Mouse (Mus musculus) cerebellum, adult 11-12 months (tissue): ENCODE data around the gene Siah3.

Experiments
- DNase-seq: peaks from one replicate; pipeline ENCODE4 v3.0.0; 2022

The Siah3 gene

DNA sequence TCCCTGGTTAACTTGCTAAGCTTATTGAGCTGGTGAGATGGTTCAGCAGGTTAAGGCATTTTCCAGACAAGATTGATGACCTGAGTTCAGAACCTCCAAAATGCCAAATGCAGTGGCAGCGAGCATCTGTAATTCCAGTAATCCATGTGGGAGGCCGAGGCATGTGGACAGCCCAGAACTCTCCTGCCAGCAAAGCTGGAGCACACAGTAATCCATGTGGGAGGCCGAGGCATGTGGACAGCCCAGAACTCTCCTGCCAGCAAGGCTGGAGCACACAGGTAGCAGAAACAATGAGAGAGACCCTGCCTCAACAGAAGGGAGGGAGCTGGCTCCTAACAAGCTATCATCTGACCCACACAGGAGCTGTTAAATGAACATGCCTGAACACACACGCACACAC lies 13.2 kb downstream of the Siah3 start:
- no peak for DNase-seq

DNA sequence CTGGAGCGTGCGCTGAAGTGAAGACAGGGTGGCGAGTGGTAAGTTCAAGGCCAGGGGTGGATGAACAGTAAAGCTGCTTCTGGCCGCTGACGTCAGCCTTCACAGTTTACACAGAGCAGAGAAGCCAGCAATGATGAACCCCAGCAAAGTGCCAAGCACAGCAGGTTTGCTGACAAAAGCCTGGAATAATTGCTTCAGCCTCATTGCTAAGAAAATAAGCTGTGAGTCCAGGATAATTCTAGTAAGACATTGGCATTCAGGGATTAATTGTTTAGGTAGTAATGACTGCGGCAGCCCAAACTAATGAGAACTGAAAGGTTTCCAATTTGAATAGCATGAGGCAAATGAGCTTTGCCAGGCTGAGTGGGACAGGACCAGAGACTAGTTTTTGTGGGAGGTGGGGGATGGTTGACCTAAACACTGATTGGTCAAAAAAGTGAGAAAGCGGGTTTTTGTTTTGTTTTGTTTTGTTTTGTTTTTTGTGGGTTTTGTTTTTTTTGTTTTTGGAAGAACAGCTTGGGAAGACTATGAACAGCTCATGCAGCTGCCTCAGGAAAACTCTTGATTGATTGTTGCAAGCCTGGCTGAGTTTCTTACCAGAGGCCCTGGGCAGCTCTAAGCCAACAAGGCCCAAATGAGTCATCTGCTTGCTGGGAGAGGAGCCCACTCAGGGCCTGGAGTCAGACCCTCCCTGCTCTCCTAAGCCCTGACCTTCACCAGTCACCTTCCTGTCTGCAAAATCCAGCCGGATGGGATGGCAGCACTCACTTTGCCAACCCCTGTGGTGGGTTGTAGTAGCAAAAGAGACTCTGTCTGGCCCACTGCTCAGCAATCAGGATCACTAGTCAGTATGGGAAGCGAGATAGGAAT lies 17.5 kb downstream of the Siah3 start:
- DNase-seq, result no peak

DNA sequence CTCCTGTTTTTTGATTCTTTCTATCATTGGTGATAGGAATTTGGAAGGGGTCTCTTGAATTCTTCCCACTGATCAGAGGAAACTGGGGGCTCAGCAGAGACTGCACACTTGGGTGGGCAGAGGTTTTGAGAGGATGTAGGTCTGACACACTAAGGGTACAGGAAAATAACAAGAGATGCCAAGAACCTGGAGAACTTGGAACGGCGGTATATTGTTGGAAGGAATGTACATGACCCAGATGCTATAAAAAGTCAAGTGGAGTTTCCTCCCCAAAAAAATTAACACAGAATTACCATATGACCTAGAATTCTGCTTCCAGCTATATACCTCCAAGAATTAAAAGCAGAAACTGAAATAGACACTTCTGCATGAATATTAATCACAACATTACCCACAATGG lies 20.1 kb downstream of the Siah3 start:
- no peak for DNase-seq

- DNase-seq, result no peak
Observed at GRCm38 (mm10) chr14:75482231-75483175, 26.7 kb downstream of the Siah3 start.

DNA sequence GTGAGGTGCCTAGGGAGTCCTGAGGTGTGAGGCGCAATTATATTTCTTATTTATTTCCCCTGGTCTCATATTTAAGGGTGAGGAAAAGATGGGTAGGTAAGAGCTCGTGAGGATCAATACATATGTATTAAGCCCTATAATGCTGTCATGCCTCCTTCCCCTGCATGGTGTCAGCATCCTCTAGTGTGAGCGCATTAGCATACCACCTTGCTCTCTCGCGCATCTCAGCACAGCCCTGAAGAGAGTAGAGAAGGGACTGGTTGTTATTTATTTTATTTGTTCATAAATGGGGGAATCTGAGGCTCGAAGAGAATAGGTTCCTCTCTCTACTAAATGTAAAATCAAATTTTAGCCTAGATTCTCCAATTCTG lies 27.4 kb downstream of the Siah3 start:
- no peak for DNase-seq

DNA sequence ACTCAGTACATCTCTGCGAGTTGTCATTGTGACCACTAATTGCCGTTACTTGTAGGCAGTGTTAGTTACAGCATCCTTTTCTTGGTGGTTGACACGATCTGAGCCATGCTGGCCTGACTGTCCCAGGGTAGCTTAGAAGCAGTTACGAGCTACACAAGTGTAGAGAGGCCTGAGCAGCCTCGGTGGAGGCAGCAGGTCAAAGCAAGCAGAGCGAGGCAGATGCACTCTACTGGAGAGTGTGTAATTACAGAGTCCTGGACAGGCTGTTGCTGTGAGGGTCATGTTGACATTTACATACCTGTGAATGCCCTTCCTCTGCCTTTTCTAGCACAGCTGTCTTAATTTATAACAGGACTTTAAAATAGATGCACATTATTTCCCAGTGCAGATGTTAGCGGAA lies 32.1 kb downstream of the Siah3 start:
- DNase-seq, result no peak

DNA sequence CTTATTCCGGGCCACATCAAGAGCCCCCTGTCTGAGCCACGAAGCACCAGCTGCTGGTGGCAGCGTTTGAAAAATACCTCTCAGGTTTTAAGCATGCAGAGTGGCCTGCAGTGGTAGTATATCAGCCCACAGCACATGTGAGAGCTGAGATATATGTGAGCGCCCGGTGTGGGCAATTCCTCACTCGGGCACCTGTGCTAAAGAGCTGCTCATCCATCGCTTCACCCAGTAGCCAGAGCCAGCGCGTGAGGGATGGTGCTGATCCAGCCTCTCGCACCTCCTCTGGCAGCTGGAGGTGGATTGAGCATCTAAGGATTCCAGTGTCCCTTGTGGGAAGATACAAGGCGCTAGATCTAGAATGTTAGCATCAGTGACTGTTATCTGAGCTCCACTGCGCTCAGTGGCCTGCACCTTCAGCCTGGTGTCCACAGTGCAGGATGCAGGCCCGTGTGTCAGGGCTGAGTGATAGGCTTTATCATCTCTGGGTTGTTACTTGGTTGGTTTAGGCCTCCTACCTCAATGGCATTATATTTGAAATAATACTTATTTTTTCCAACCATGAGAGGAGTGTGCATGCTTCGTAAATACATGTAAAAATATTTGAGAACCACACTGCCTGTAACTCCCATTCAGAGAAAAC lies 37.9 kb downstream of the Siah3 start:
- DNase-seq, result no peak

DNA sequence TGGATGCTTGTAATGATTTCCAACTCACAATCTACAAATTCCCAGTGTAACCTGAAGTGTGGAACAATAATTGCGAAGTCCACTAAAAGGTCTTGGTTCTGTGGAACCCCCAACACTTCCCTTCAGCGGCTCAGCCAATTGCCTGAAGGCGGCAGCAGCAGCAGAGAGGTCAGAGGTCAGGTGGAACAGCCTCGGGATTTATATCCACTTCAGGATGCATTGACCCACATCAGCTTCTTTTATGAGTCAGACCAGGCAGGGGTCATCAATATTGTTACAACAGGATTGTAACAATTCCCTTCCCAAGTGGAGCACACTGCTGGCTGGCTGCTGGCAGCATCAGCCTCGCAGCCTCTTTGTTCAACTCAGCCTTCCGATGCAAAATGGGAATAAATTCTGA lies 39.1 kb downstream of the Siah3 start:
- DNase-seq, result no peak

DNA sequence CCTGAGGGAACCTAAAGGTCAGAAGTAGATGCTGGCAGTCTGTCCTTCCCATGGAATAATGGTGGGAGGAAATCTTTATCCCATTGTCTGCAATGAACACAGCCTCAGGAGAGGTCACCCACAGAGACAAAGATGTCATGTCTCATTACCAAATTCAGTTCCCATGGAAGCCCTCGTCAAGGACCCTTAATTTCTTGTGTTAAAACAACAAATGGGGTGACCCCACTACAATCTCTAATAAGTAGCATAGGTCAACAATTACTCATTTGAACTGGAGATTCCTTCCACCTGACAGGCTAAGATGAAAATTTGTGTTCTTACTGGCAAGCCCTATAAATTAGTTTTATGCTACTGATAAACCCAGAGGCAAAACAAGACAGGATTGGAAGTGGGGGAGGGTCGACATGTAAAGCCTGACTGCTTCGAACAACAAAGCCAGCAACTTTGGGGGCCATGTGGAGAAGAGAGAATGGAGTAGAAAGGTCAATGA lies 45.8 kb downstream of the Siah3 start:
- DNase-seq, result no peak

- no peak for DNase-seq
Observed at GRCm38 (mm10) chr14:75502446-75502845, 46.7 kb downstream of the Siah3 start.

DNA sequence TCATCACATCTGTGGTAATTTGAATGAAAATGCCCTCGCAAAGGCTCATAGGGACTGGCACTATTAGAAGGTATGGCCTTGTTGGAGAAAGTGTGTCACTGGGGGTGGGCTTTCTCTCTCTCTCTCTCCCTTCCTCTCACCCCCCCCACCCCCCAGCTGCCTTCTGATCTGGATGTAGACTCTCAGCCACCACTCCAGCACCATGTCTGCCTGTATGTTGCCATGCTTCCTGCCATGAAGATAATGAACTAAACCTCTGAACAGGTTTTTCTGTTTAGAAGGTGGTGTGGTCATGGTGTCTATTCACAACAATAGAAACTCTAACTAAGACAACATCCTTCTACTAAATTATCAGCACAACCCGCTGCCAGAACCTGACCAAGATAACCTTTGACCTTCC lies 48.5 kb downstream of the Siah3 start:
- DNase-seq, result no peak

DNA sequence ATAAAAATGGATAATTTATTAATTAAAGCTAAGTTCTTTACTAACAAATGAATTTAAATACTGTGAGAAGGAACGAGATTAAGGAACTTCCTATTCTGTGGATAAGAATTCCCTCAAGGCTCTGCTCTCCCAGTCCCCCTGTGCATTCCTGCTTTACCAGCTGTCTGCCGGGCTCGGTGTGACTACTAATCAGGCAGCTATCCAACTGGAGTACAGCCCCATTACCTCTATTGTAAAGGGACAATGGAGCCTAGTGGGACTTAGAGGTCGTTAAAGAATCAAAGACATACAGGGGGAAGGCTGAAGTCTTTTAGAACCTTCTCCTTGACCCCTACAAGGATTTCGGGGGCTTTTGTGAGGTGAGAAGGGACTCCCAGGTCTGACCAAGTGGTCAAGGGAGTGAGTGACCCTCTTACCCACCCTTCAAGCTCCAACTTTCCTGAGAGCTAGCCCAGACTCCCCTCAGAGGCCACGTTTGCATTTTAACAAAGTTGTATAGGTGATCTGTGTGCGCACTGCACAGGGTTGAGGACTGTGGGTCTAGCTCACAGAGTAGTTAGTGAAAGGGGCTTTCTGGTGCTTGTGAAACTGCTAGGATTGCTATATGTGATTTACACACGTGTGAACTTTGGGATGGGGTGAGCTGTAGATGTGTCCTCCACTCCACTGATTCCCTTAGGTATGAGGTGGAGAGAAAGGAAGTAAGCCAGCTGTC lies 49.5 kb downstream of the Siah3 start:
- no peak for DNase-seq

DNA sequence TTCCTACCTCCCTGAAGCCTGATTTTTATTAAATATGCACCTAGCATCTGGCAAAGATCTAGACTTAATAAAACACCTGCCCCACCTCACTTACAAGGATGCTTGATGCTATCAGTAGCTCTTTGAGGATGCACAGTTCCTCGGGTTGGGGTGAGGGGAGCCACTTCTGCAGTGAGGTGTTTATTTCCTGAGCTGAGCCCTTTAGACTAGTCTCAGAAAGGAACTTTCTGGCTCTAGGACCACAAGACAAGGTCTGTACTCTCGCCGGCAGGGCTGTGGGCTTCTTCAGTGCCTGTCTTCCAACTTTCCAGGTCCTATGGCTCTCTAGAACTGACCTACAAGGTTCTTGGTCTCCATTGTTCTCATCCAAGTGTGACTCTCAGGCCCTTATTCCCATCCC lies 50.5 kb downstream of the Siah3 start:
- no peak for DNase-seq

DNA sequence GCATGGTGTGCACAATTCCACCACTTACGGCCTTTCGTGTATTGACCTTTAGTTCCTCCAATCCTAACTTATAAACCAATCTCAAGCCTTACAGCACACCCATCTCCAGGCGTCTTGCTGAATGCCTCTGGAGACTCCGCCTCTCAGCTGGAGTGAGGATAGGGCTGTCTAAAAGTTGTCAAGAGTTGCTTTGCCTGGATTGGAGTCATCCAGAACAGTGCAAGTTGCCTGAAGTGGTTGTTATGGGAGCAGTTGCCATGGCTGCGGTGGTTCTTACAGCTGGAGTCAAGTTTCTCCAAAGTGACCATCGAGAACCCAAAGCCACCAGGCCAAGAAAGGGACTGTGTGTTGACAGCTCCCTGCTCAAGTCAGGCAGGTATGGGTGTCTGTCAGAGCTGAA lies 54.3 kb downstream of the Siah3 start:
- DNase-seq, result no peak

DNA sequence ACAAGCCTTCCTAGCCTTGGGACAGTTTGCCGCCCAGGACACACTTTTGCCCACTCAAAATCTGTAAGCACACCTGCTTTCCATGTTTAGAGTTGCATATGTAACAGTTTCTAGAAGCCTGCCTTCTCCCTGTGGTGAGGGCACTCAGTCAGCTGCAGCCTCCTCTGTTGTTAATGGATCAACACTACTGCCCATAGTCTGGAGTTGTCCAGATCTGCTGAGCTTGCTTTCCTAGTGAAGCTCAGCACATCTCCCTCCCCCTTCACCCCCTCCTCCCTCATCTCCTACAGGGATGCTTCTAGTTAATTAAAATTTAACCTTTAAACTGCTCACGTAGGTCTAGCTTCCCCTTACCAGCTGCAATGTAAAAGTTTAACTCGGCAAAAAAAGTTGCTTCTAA lies 57.2 kb downstream of the Siah3 start:
- no peak for DNase-seq

- no peak for DNase-seq
Observed at GRCm38 (mm10) chr14:75516161-75516560, 60.4 kb downstream of the Siah3 start.

- no peak for DNase-seq
Observed at GRCm38 (mm10) chr14:75516917-75517595, 61.3 kb downstream of the Siah3 start.

DNA sequence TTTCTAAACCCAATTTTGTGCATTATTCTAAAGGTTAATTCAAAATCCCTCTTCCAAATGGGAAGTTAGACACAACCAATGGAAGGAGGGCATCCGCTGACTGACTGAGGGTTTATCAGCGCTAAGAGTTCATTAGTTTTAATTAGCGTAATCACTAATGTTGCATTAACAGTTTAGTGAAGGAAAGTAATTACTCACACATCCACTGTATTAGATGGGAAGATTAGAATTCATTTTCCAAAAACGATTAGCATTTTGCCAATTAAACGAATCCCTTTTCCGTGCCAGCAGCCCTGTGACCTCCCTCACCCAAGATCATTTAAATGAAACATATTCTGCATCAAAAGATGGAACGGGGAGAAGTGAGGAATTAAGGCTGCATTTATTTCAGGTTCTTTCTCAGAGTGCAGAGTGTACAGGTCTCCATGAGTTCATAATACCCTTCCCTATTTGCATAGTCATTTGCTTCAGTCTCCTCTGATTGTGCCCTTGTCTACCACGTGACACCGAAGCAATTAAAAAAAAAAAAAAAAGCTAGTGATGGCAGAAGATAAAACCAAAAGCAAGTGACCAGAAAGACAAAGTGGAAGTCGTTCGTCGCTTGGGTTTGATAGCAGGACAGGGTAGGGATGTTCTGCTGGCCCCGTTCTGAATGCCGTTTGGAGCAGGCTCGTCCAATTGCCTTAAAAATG lies 62.6 kb downstream of the Siah3 start:
- no peak for DNase-seq

DNA sequence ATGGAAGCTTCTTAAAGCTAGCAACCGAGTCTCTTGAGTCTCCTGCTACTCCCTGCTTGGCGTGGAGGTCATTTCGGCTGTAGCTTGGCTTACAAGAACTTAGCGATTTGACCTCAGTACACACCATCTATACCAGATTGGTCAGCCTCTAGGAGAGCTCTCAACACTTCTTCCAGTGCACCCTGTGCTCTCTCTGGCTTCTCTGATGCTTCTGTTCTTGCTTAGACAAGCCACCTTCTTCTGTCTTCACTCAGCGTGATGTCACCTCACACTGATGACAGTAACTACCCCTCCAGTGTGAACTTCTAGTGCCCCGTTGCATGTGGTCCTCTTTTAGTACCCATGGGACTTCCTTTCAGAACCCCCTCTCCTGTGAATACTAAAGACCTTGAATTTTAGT lies 63.1 kb downstream of the Siah3 start:
- no peak for DNase-seq

- no peak for DNase-seq
Observed at GRCm38 (mm10) chr14:75519668-75520067, 63.9 kb downstream of the Siah3 start.

- no peak for DNase-seq
Observed at GRCm38 (mm10) chr14:75524648-75525047, 68.9 kb downstream of the Siah3 start.
